Mouse (Mus musculus): ENCODE measurements around the gene Pgghg. TPM values are rescaled to one million over a fixed set of nuclear protein-coding genes. Genes with fewer than 3 reads are reported as not detected.

Pgghg gene
- polyA plus RNA-seq, 1 experiment = 9.7 TPM

GRCm38 (mm10) chr7:140991117-140991689, 50.0 kb downstream of the Pgghg start:
- Histone ChIP-seq H3K9me3 (replicated peaks; ENCODE audit: control insufficient read depth, insufficient read depth, low read length, poor library complexity, severe bottlenecking) (no peaks in the 10 kb centered on the region), H3K27ac (ENCODE audit: insufficient read depth, low read length) (0 out of 2 replicates have a peak overlapping the region, but pooled peaks have one; percentile 18), H3K27me3 (ENCODE audit: control insufficient read depth, insufficient read depth, low read length, poor library complexity, severe bottlenecking) (no peaks in the 10 kb centered on the region), H3K4me1 (ENCODE audit: control insufficient read depth, insufficient read depth, low read length) (peaks cover 13% of the 10 kb centered on the region), H3K4me3 (ENCODE audit: low read depth, low read length) (no peak overlapping the region), H3K9ac (ENCODE audit: low read depth, poor library complexity, severe bottlenecking) (no peak overlapping the region), H3K36me3 (ENCODE audit: control insufficient read depth, insufficient read depth, low read length, poor library complexity, severe bottlenecking) (no peaks in the 10 kb centered on the region)
- TF ChIP-seq POLR2A (IDR thresholded peaks at IDR 0.05; ENCODE audit: insufficient read depth, low read length) = no peak
- no peak for TF ChIP-seq CTCF (IDR thresholded peaks at IDR 0.05; ENCODE audit: low read depth, low read length)
- no peak for TF ChIP-seq EP300 (IDR thresholded peaks at IDR 0.05; ENCODE audit: insufficient read depth, low read depth, low read length)

Other genes starting within 250 kb of the Pgghg start
- gene Olfr541, start 244.1 kb upstream of the Pgghg start, polyA plus RNA-seq (2011; ENCODE audit: insufficient read depth, insufficient read length, low read depth, missing spikeins) = not detected in 2 replicates
- not detected in 2 replicates for gene Cyp2e1, start 177.7 kb upstream of the Pgghg start, polyA plus RNA-seq (2011; ENCODE audit: insufficient read depth, insufficient read length, low read depth, missing spikeins)
- gene Syce1, start 153.5 kb upstream of the Pgghg start, polyA plus RNA-seq (2011; ENCODE audit: insufficient read depth, insufficient read length, low read depth, missing spikeins) = 3.7 and 3.9 TPM in 2 replicates
- gene Zfp941, start 119.2 kb upstream of the Pgghg start, polyA plus RNA-seq (2011; ENCODE audit: insufficient read depth, insufficient read length, low read depth, missing spikeins) = 14.5 and 23.4 TPM in 2 replicates
- gene Urah, start 106.4 kb upstream of the Pgghg start, polyA plus RNA-seq (2011; ENCODE audit: insufficient read depth, insufficient read length, low read depth, missing spikeins) = 13.1 and 15.2 TPM in 2 replicates
- gene Scgb1c1, start 95.8 kb upstream of the Pgghg start, polyA plus RNA-seq (2011; ENCODE audit: insufficient read depth, insufficient read length, low read depth, missing spikeins) = not detected in 2 replicates
- gene Odf3, start 93.6 kb upstream of the Pgghg start, polyA plus RNA-seq (2011; ENCODE audit: insufficient read depth, insufficient read length, low read depth, missing spikeins) = not detected in 2 replicates
- not detected in 2 replicates for gene Gm45785, start 85.1 kb upstream of the Pgghg start, polyA plus RNA-seq (2011; ENCODE audit: insufficient read depth, insufficient read length, low read depth, missing spikeins)
- 23.3 and 26.3 TPM in 2 replicates for gene Ric8a, start 84.4 kb upstream of the Pgghg start, polyA plus RNA-seq (2011; ENCODE audit: insufficient read depth, insufficient read length, low read depth, missing spikeins)
- 14.0 and 18.3 TPM in 2 replicates for gene Bet1l, start 83.8 kb upstream of the Pgghg start, polyA plus RNA-seq (2011; ENCODE audit: insufficient read depth, insufficient read length, low read depth, missing spikeins)
- 246 and 251 TPM in 2 replicates for gene Psmd13, start 59.4 kb upstream of the Pgghg start, polyA plus RNA-seq (2011; ENCODE audit: insufficient read depth, insufficient read length, low read depth, missing spikeins)
- gene Sirt3, start 59.1 kb upstream of the Pgghg start, polyA plus RNA-seq (2011; ENCODE audit: insufficient read depth, insufficient read length, low read depth, missing spikeins) = 17.4 and 17.9 TPM in 2 replicates
- not detected in 2 replicates for gene Cox8b, start 40.9 kb upstream of the Pgghg start, polyA plus RNA-seq (2011; ENCODE audit: insufficient read depth, insufficient read length, low read depth, missing spikeins)
- gene Nlrp6, start 20.5 kb upstream of the Pgghg start, polyA plus RNA-seq (2011; ENCODE audit: insufficient read depth, insufficient read length, low read depth, missing spikeins) = not detected in 2 replicates
- 1.8 and 3.9 TPM in 2 replicates for gene Ifitm5, start 8.9 kb downstream of the Pgghg start, polyA plus RNA-seq (2011; ENCODE audit: insufficient read depth, insufficient read length, low read depth, missing spikeins)
- gene Gm45717, start 14.5 kb downstream of the Pgghg start, polyA plus RNA-seq (2011; ENCODE audit: insufficient read depth, insufficient read length, low read depth, missing spikeins) = 3.1 TPM in 1 of 2 replicates, not detected in the other
- gene Ifitm2, start 14.6 kb downstream of the Pgghg start, polyA plus RNA-seq (2011; ENCODE audit: insufficient read depth, insufficient read length, low read depth, missing spikeins) = 720 and 786 TPM in 2 replicates
- 501 and 504 TPM in 2 replicates for gene Ifitm1, start 25.8 kb downstream of the Pgghg start, polyA plus RNA-seq (2011; ENCODE audit: insufficient read depth, insufficient read length, low read depth, missing spikeins)
- gene Ifitm3, start 69.4 kb downstream of the Pgghg start, polyA plus RNA-seq (2011; ENCODE audit: insufficient read depth, insufficient read length, low read depth, missing spikeins) = 410 and 433 TPM in 2 replicates
- not detected in 2 replicates for gene Ifitm6, start 76.5 kb downstream of the Pgghg start, polyA plus RNA-seq (2011; ENCODE audit: insufficient read depth, insufficient read length, low read depth, missing spikeins)
- not detected in 2 replicates for gene Gm17387, start 87.7 kb downstream of the Pgghg start, polyA plus RNA-seq (2011; ENCODE audit: insufficient read depth, insufficient read length, low read depth, missing spikeins)
- gene B4galnt4, start 119.7 kb downstream of the Pgghg start, polyA plus RNA-seq (2011; ENCODE audit: insufficient read depth, insufficient read length, low read depth, missing spikeins) = 18.3 and 22.2 TPM in 2 replicates
- 19.6 and 22.0 TPM in 2 replicates for gene Pkp3, start 136.8 kb downstream of the Pgghg start, polyA plus RNA-seq (2011; ENCODE audit: insufficient read depth, insufficient read length, low read depth, missing spikeins)
- gene Sigirr, start 159.2 kb downstream of the Pgghg start, polyA plus RNA-seq (2011; ENCODE audit: insufficient read depth, insufficient read length, low read depth, missing spikeins) = 15.4 and 23.2 TPM in 2 replicates
- gene Ano9, start 176.4 kb downstream of the Pgghg start, polyA plus RNA-seq (2011; ENCODE audit: insufficient read depth, insufficient read length, low read depth, missing spikeins) = 19.1 and 22.1 TPM in 2 replicates
- 42.5 and 55.3 TPM in 2 replicates for gene Ptdss2, start 181.0 kb downstream of the Pgghg start, polyA plus RNA-seq (2011; ENCODE audit: insufficient read depth, insufficient read length, low read depth, missing spikeins)
- gene Rnh1, start 231.5 kb downstream of the Pgghg start, polyA plus RNA-seq (2011; ENCODE audit: insufficient read depth, insufficient read length, low read depth, missing spikeins) = 44.8 and 48.5 TPM in 2 replicates

Measured in ES-Bruce4 (cell line).